Mouse (Mus musculus) cortical plate, adult 2 months (tissue): Measurements from ENCODE around the gene Mnat1.

Experiments used
- CTCF ChIP-seq: fragments of 200-500 bp; IDR thresholded peaks from 2 replicates; pipeline ENCODE4 v1.5.1; 2011; ENCODE audit warnings: mild to moderate bottlenecking, control low read depth, low read length; ENCODE audit not compliant: insufficient read depth; ENCODE audit errors: extremely low read depth
- POLR2A ChIP-seq: fragments of 200-500 bp; IDR thresholded peaks from 2 replicates; pipeline ENCODE4 v1.6.1; 2011; ENCODE audit warnings: mild to moderate bottlenecking, low read length, control low read depth; ENCODE audit not compliant: insufficient read depth; ENCODE audit errors: extremely low read depth

DNA sequence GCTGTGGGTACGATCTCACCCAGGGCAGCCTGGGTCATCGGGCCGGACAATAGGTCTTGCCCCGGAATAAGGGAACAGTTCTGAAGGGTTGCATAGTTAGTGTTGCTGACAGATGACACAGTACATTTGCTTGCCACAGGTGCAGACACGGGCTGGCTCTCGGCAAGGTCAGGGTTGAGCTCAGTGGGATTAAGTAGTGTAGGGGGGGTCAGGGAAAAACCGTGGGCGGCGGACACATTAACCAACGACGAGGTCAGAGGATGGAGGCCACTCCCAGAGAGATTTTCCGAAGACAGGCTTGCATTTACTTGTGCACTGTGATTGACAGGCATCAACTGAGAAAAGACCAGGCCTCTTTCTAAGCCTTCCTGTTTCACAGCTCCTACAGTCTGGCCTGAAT lies 19.8 kb upstream of the Mnat1 start:
- TF ChIP-seq POLR2A (no peak), CTCF (no peak)
